Mouse (Mus musculus) cortical plate, adult 2 months (tissue): ENCODE data around the gene Dapk3.

ENCODE experiments used
- CTCF ChIP-seq: fragments of 200-500 bp; IDR thresholded peaks from 2 replicates; pipeline ENCODE4 v1.5.1; 2011; ENCODE audit warnings: mild to moderate bottlenecking, control low read depth, low read length; ENCODE audit not compliant: insufficient read depth; ENCODE audit errors: extremely low read depth
- POLR2A ChIP-seq: fragments of 200-500 bp; IDR thresholded peaks from 2 replicates; pipeline ENCODE4 v1.6.1; 2011; ENCODE audit warnings: mild to moderate bottlenecking, low read length, control low read depth; ENCODE audit not compliant: insufficient read depth; ENCODE audit errors: extremely low read depth

GRCm38 (mm10) chr10:81168087-81168431 lies 14.7 kb upstream of the Dapk3 start:
- TF ChIP-seq POLR2A = no peak
- TF ChIP-seq CTCF = no peak
